Mouse (Mus musculus) forebrain, embryonic 14.5 days (tissue): Measurements from ENCODE around the gene Golgb1. TPM values are rescaled to one million over a fixed set of nuclear protein-coding genes. Genes with fewer than 3 reads are reported as not detected.

Experiments used
- ATAC-seq: fragments of 200-750 bp; cut with Nextera tagmentation; 2 replicates; pipeline ENCODE4 v1.8.0; 2017; ENCODE audit warnings: mild to moderate bottlenecking, moderate library complexity
- DNase-seq: peaks from one replicate; pipeline ENCODE4 v3.0.0-alpha.2; 2015; ENCODE audit warnings: low spot score
- H3K27ac ChIP-seq: fragments of 300-500 bp; sonication (generic); 2 replicates; pipeline ENCODE4 v1.5.1; 2014; ENCODE audit warnings: low read depth, mild to moderate bottlenecking, control low read depth, low read length, moderate library complexity
- H3K27me3 ChIP-seq: fragments of 300-500 bp; sonication (generic); replicated peaks from 2 replicates; pipeline ENCODE4 v1.6.1; 2014; ENCODE audit warnings: low read length, control low read depth, mixed read lengths; ENCODE audit not compliant: control insufficient read depth, insufficient read depth
- H3K36me3 ChIP-seq: fragments of 300-500 bp; sonication (generic); 2 replicates; pipeline ENCODE4 v1.6.1; 2014; ENCODE audit warnings: low read length, control low read depth; ENCODE audit not compliant: control insufficient read depth, insufficient read depth
- H3K4me1 ChIP-seq: fragments of 300-500 bp; sonication (generic); 2 replicates; pipeline ENCODE4 v1.6.1; 2014; ENCODE audit warnings: antibody characterized with exemption, low read length, control low read depth; ENCODE audit not compliant: control insufficient read depth, insufficient read depth
- H3K4me2 ChIP-seq: fragments of 300-500 bp; sonication (generic); 2 replicates; pipeline ENCODE4 v1.6.1; 2014; ENCODE audit warnings: mild to moderate bottlenecking, control low read depth, low read length
- H3K4me3 ChIP-seq: fragments of 300-500 bp; sonication (generic); 2 replicates; pipeline ENCODE4 v1.5.1; 2014; ENCODE audit warnings: low read depth, low read length, control low read depth
- H3K9ac ChIP-seq: fragments of 300-500 bp; sonication (generic); 2 replicates; pipeline ENCODE4 v1.6.1; 2014; ENCODE audit warnings: mild to moderate bottlenecking, low read length, control low read depth, moderate library complexity
- H3K9me3 ChIP-seq: fragments of 300-500 bp; sonication (generic); replicated peaks from 2 replicates; pipeline ENCODE4 v1.6.1; 2016; ENCODE audit warnings: low read length, control low read depth, mixed read lengths; ENCODE audit not compliant: control insufficient read depth
- WGBS: fragments of 180-500 bp; shearing (Covaris S2); extraction: QIAGEN DNeasy Blood & Tissue Kit; methylation state at CpG from one replicate; pipeline ENCODE4 v1.1.7; 2014; 5-methylcytosine and 5-hydroxymethylcytosine counted together
- polyA plus RNA-seq: library from polyadenylated mRNA; unstranded; fragments of >200 nt; fragmentation: Nextera tagmentation; extraction: Ambion mirVana; gene quantifications from 2 replicates; pipeline ENCODE4 v1.2.1, GENCODE M21; 2014

Golgb1 gene
- polyA plus RNA-seq, 1 experiment from 2014 or later: 69.9 TPM

DNA sequence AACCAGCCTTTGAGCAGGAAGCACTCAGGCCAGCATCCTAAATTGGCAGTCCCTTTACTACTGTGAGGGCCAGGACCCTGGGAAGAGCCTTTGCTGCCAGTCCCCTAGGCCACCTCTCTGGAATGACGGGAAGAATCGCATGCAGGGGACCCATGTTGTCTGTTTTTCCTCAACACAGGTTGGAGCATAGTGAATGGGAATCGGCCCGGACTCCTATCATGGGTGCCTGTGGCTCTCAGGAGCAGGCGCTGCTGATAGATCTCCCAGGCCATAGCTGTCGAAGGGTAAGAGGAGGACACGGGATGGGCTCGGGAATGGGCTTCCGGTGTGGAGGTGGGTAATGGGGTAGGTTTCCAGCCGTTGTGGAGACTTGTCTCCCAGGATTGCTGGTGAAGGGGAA lies 56.4 kb downstream of the Golgb1 start:
- H3K4me2 ChIP-seq: no peak overlapping the region
- H3K4me1 ChIP-seq: no peaks in the 10 kb centered on the region
- H3K27me3 ChIP-seq: no peaks in the 10 kb centered on the region
- H3K27ac ChIP-seq: no peak overlapping the region
- no peak overlapping the region for H3K9ac ChIP-seq
- WGBS: 93% methylated on average over 10 of the region's 10 CpGs
- H3K36me3 ChIP-seq: peaks cover 65% of the 10 kb centered on the region
- no peak for ATAC-seq
- no peaks in the 10 kb centered on the region for H3K9me3 ChIP-seq
- DNase-seq: no peak
- H3K4me3 ChIP-seq: no peak overlapping the region

DNA sequence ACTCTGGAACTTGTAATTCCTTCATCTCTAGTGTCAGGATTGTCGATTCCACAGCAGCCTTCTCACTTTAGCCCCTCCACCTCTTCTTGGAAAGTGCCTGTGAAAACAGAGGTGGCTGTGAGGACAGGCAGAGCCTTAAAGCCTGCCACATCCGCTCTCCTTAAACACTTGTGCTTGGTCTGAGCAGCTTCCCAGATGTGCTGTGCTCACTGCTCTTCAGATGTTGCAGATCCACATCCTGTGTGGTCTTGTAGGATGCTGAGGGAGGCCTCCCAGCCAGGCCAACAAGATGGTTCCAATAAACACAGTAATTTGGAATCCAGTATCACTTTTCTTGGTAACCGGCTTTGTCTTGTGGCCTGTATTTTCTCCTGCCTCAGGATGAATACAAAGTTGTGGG lies 57.0 kb downstream of the Golgb1 start:
- Histone ChIP-seq H3K4me3 (no peak overlapping the region), H3K27me3 (no peaks in the 10 kb centered on the region), H3K4me1 (no peaks in the 10 kb centered on the region), H3K9me3 (no peaks in the 10 kb centered on the region), H3K27ac (no peak overlapping the region), H3K36me3 (peaks cover 60% of the 10 kb centered on the region), H3K9ac (no peak overlapping the region), H3K4me2 (no peak overlapping the region)
- DNase-seq: no peak
- 92% methylated on average over 3 of the region's 3 CpGs for WGBS
- ATAC-seq: no peak

DNA sequence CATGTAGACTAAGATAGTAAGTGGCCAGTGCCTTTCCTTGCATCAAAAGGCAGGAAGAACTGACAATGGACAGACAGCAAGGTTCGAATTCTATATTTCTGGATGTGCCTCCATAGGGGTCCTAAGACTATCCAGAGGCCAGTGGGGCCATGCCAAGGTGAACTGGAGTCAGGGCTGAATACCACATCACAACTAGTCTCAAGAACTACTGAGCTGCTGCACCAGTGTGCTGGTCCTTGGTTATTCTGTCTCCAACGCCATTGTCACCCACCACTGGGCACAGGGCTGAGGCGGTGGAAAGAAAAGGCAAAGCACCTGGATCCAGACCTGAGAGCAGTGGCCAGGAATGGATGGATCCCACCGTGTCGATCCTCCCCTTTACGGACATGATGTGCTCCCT lies 57.6 kb downstream of the Golgb1 start:
- no peak overlapping the region for H3K4me3 ChIP-seq
- DNase-seq (no peak), ATAC-seq (no peak)
- H3K9me3 ChIP-seq: no peaks in the 10 kb centered on the region
- no peaks in the 10 kb centered on the region for H3K27me3 ChIP-seq
- H3K36me3 ChIP-seq: peaks cover 54% of the 10 kb centered on the region
- H3K27ac ChIP-seq: no peak overlapping the region
- 97% methylated on average over 6 of the region's 6 CpGs for WGBS
- H3K4me2 ChIP-seq: no peak overlapping the region
- no peak overlapping the region for H3K9ac ChIP-seq
- H3K4me1 ChIP-seq: no peaks in the 10 kb centered on the region

DNA sequence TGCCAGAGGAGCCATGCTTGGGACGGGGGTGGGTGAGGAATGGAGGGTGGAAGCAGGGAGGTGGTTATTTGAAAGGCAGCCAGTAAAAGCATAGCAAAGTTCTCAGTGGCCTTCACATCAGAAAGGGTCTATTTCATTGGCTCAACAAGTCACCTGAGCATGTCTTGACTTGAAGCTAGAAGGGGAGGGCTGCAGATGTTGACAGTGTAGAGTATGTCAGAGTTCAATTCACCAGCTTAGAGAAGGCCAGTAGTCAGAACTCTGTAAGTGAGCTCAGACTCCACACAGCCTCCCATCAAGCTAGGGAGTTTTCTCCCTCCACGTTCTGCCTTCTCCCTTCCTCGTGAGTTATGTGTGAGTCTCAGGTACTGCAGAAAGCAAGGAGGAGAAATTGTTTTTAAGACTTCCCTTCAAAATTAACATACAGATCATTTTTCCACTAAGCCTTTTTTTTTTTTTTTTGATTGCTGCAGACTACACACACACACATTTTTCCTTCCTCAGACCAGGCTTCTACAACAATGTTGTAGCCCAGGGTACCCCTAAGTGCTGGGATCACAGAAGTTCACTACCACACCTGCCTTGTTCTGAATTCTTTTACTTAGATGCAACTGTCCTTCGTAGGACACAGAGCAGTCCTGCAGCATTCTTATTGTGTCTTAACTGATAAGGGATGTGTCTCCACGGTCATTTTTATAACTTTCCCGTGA lies 59.3 kb downstream of the Golgb1 start:
- Histone ChIP-seq H3K9ac (no peak overlapping the region), H3K4me3 (no peak overlapping the region), H3K36me3 (peaks cover 36% of the 10 kb centered on the region), H3K27ac (no peak overlapping the region), H3K4me1 (no peaks in the 10 kb centered on the region), H3K27me3 (no peaks in the 10 kb centered on the region), H3K4me2 (no peak overlapping the region), H3K9me3 (no peaks in the 10 kb centered on the region)
- DNase-seq (no peak), ATAC-seq (no peak)
- 83% methylated on average over 6 of the region's 6 CpGs for WGBS

DNA sequence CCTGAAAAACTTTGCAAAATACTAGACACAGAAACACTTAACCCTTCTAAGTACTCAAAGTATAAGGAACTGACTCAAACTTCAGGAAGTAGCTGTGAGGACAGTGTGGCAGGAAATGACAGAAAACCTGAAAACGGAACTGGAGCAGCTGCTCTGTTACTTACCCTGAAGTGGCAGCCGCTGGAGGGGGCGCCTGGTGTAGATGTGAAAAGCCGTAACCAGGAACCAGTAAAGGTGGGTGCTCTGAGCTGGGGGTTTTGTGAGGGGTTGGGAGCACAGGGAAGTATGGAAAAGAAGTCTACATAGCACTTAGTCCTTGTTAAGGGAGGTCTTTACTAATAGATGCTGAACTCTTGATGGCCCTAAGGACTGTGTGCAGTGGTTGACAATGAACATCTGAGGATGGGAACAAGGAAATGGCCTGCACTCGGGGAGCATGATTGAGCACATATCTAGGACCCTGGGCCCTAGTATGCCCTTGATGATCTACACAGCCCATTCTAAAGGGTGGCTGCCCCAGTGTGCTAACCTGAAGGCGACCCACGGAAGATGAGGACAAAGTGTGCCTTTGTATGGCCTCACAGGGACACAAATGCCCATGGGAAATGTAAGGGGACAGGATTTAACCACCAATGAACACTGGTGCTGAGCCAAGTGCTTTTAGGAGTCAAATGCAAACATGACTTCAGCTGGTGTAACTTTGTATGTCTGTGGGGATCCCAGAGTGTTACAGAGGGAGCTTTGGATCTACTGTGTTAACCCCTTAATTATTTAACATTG lies 60.1 kb downstream of the Golgb1 start, which contains the start of gene Hcls1:
Hcls1 (plus strand) TSS at position 143 of the 780 bp plus-strand sequence.
- ATAC-seq: no peak
- H3K4me1 ChIP-seq: no peaks in the 10 kb centered on the region
- DNase-seq: no peak
- no peak within 1 kb of the TSS for H3K4me2 ChIP-seq
- no peak within 1 kb of the TSS for H3K4me3 ChIP-seq
- H3K27me3 ChIP-seq: no peaks in the 10 kb centered on the region
- H3K9me3 ChIP-seq: no peaks in the 10 kb centered on the region
- no peak within 1 kb of the TSS for H3K27ac ChIP-seq
- H3K9ac ChIP-seq: no peak within 1 kb of the TSS
- H3K36me3 ChIP-seq: peaks cover 29% of the 10 kb centered on the region
- 84% methylated on average over 7 of the region's 7 CpGs for WGBS

DNA sequence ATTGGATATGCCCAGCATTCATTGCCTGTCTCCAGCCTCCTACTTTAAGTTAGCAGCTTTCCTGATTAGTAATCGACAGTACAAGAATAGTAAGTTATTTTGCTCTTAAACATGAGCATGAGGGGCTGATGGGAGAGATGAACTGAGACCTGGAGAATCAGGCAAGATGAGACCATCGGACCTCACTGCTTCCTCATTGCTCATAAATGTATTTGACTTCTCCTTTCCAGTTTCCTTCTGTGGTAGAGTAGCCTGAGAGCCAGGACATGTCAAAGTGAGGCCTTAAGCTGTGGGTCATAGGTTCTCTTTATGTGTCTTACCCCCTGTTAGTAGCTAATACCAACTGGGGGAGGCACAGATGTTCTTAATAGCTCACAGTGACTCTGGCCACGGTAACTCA lies 60.9 kb downstream of the Golgb1 start:
- ATAC-seq: no peak
- no peak overlapping the region for H3K27ac ChIP-seq
- no peak overlapping the region for H3K4me2 ChIP-seq
- no peak overlapping the region for H3K9ac ChIP-seq
- peaks cover 21% of the 10 kb centered on the region for H3K36me3 ChIP-seq
- DNase-seq: no peak
- 95% methylated on average over 3 of the region's 3 CpGs for WGBS
- H3K4me1 ChIP-seq: no peaks in the 10 kb centered on the region
- H3K27me3 ChIP-seq: no peaks in the 10 kb centered on the region
- no peak overlapping the region for H3K4me3 ChIP-seq
- no peaks in the 10 kb centered on the region for H3K9me3 ChIP-seq

DNA sequence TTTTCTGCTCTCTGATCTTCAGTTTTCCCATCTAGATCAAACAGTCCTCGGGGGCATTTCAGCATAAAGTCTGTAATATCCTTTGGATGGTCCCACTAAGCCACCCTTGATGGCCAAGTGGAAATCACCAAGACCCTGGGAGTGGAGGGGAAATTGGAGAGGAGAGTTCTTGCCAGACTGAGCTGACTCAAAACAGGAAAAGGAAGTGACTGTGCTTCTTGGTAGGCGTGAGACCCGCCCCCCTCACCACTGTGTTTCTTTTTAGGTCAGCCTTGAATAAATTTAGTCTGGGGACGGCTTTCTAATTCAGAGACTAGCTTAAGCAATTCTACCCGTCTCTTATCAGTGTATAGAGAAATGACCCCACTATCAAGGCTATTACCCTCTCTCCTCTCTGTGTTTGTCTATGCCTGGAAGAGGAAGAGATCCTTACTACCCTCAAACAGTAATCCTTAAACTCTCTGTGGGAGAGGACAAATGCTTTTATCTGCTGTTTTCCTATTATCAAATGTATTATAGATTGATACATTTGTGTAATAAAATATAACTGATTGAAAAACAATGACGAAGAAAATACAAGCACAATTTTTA lies 66.3 kb downstream of the Golgb1 start:
- DNase-seq (no peak), ATAC-seq (no peak)
- Histone ChIP-seq H3K4me3 (no peak overlapping the region), H3K4me1 (peaks cover 4% of the 10 kb centered on the region; the same call in 1 of the 2 replicates), H3K9me3 (no peaks in the 10 kb centered on the region), H3K27me3 (no peaks in the 10 kb centered on the region), H3K4me2 (no peak overlapping the region), H3K27ac (no peak overlapping the region), H3K9ac (no peak overlapping the region), H3K36me3 (no peaks in the 10 kb centered on the region)
- WGBS: 81% methylated on average over 6 of the region's 6 CpGs

DNA sequence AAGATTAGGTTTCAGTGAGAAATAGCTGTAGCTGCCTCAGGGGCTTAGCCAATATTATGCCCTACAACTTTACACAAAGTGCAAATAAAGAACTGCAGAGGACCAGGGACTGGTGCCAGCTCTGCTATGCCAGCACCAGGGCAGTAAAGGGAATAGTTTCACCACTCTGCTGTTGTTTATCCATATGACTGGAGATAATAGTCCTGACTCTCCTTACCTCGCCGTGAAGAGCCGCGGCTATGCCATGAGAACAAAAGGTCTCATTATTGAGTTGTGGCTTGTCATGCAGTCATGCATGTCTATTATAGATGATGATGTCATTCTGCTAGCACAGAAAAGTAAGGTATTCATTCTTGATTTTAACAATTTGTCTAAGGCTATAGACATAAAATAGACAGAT lies 67.0 kb downstream of the Golgb1 start:
- no peak overlapping the region for H3K27ac ChIP-seq
- no peak overlapping the region for H3K9ac ChIP-seq
- H3K4me3 ChIP-seq: no peak overlapping the region
- H3K9me3 ChIP-seq: no peaks in the 10 kb centered on the region
- H3K36me3 ChIP-seq: no peaks in the 10 kb centered on the region
- no peak for ATAC-seq
- WGBS: 31% methylated on average over 4 of the region's 4 CpGs
- peaks cover 4% of the 10 kb centered on the region; the same call in 1 of the 2 replicates for H3K4me1 ChIP-seq
- DNase-seq: peak; percentile 14
- H3K27me3 ChIP-seq: no peaks in the 10 kb centered on the region
- no peak overlapping the region for H3K4me2 ChIP-seq

DNA sequence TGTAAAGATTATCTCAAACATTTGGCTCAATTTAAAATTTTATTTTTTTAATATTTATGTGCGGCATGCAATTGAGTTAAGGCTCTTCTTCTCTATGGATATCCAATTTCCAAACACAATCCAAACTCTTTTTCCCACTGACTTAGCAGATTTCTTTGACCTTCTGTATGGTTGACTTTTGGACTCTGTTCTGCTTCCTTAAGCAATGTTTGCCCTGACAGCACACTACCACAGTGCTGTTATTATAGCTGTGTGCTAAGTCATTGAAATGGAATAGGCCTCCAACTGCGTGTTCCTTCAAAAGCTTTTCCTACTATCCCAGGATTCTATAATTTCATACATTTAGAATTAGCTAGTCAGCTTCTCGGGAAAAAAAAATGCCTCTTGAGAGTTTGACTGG lies 68.7 kb downstream of the Golgb1 start:
- peaks cover 4% of the 10 kb centered on the region; the same call in 1 of the 2 replicates for H3K4me1 ChIP-seq
- H3K36me3 ChIP-seq: no peaks in the 10 kb centered on the region
- no peaks in the 10 kb centered on the region for H3K9me3 ChIP-seq
- 89% methylated on average over 3 of the region's 3 CpGs for whole genome bisulfite sequencing
- no peak overlapping the region for H3K4me3 ChIP-seq
- no peak overlapping the region for H3K9ac ChIP-seq
- H3K27me3 ChIP-seq: no peaks in the 10 kb centered on the region
- H3K4me2 ChIP-seq: no peak overlapping the region
- no peak overlapping the region for H3K27ac ChIP-seq
- no peak for DNase-seq
- ATAC-seq: no peak
